Mouse (Mus musculus) lung, embryonic 16.5 days (tissue): ENCODE data around the gene Zfhx3. TPM values are rescaled to one million over a fixed set of nuclear protein-coding genes. Genes with fewer than 3 reads are reported as not detected.
A peak's percentile ranks its signal among the peaks of the same experiment; 100 is the strongest.

Experiments
- ATAC-seq: fragments of 200-750 bp; cut with Nextera tagmentation; 2 replicates; pipeline ENCODE4 v1.8.0; 2017; ENCODE audit warnings: low read depth, mild to moderate bottlenecking, moderate library complexity
- H3K27ac ChIP-seq: fragments of 300-500 bp; sonication (generic); 2 replicates; pipeline ENCODE4 v1.5.1; 2014; ENCODE audit warnings: mild to moderate bottlenecking, control low read depth, low read length
- H3K27me3 ChIP-seq: fragments of 300-500 bp; sonication (generic); 2 replicates; pipeline ENCODE4 v1.6.1; 2014; ENCODE audit warnings: low read depth, low read length, mixed read lengths; ENCODE audit not compliant: control insufficient read depth, insufficient read depth
- H3K36me3 ChIP-seq: fragments of 300-500 bp; sonication (generic); 2 replicates; pipeline ENCODE4 v1.6.1; 2014; ENCODE audit warnings: low read length; ENCODE audit not compliant: control insufficient read depth, insufficient read depth
- H3K4me1 ChIP-seq: fragments of 300-500 bp; sonication (generic); replicated peaks from 2 replicates; pipeline ENCODE4 v1.6.1; 2014; ENCODE audit warnings: low read length, mixed read lengths; ENCODE audit not compliant: control insufficient read depth, insufficient read depth
- H3K4me2 ChIP-seq: fragments of 300-500 bp; sonication (generic); 2 replicates; pipeline ENCODE4 v1.6.1; 2014; ENCODE audit warnings: low read depth, low read length, control low read depth
- H3K4me3 ChIP-seq: fragments of 300-500 bp; sonication (generic); 2 replicates; pipeline ENCODE4 v1.5.1; 2014; ENCODE audit warnings: mild to moderate bottlenecking, low read length, control low read depth
- H3K9ac ChIP-seq: fragments of 300-500 bp; sonication (generic); 2 replicates; pipeline ENCODE4 v1.6.1; 2014; ENCODE audit warnings: low read length, control low read depth
- H3K9me3 ChIP-seq: fragments of 300-500 bp; sonication (generic); 2 replicates; pipeline ENCODE4 v1.6.1; 2016; ENCODE audit warnings: low read length; ENCODE audit not compliant: control insufficient read depth
- WGBS: fragments of 180-500 bp; shearing (Covaris S2); extraction: QIAGEN DNeasy Blood & Tissue Kit; methylation state at CpG from one replicate; pipeline ENCODE4 v1.1.7; 2014; 5-methylcytosine and 5-hydroxymethylcytosine counted together
- polyA plus RNA-seq: library from polyadenylated mRNA; unstranded; fragments of >200 nt; fragmentation: Nextera tagmentation; extraction: Ambion mirVana; gene quantifications from 2 replicates; pipeline ENCODE4 v1.2.1, GENCODE M21; 2015

The Zfhx3 gene
- polyA plus RNA-seq, 1 experiment from 2014 or later = 12.7 TPM

- Histone ChIP-seq H3K27ac (peak overlapping the region; percentile 2; the same call in 1 of the 2 replicates), H3K9ac (peak overlapping the region; percentile 3; the same call in 1 of the 2 replicates), H3K9me3 (no peaks in the 10 kb centered on the region), H3K4me2 (peak overlapping the region; percentile 55), H3K27me3 (peaks cover 24% of the 10 kb centered on the region), H3K36me3 (no peaks in the 10 kb centered on the region), H3K4me1 (peaks cover 30% of the 10 kb centered on the region), H3K4me3 (peak overlapping the region; percentile 36)
- WGBS = 3% methylated on average over 21 of the region's 21 CpGs
- ATAC-seq = peak; percentile 44
Observed at GRCm38 (mm10) chr8:108691456-108692238, 749.2 kb downstream of the Zfhx3 start.

- ATAC-seq = peak; percentile 53; the same call in 1 of the 2 replicates
- Histone ChIP-seq H3K27me3 (peaks cover 24% of the 10 kb centered on the region), H3K4me2 (peak overlapping the region; percentile 55), H3K36me3 (no peaks in the 10 kb centered on the region), H3K9ac (0 out of 2 replicates have a peak overlapping the region, but pooled peaks have one; percentile 27), H3K27ac (peak overlapping the region; percentile 25), H3K9me3 (no peaks in the 10 kb centered on the region), H3K4me1 (peaks cover 32% of the 10 kb centered on the region), H3K4me3 (peak overlapping the region; percentile 36)
- WGBS = 8% methylated on average over 5 of the region's 5 CpGs
Observed at GRCm38 (mm10) chr8:108692239-108692627, 749.8 kb downstream of the Zfhx3 start.

GRCm38 (mm10) chr8:108692669-108693665 is 750.5 kb downstream of the Zfhx3 start:
- no peak overlapping the region for H3K4me3 ChIP-seq
- WGBS = 64% methylated on average over 6 of the region's 6 CpGs
- H3K4me1 ChIP-seq = peaks cover 38% of the 10 kb centered on the region
- H3K4me2 ChIP-seq = peak overlapping the region; percentile 55; the same call in 1 of the 2 replicates
- no peaks in the 10 kb centered on the region for H3K36me3 ChIP-seq
- ATAC-seq = no peak
- no peak overlapping the region for H3K9ac ChIP-seq
- H3K9me3 ChIP-seq = no peaks in the 10 kb centered on the region
- peaks cover 30% of the 10 kb centered on the region for H3K27me3 ChIP-seq
- H3K27ac ChIP-seq = peak overlapping the region; percentile 25; the same call in 1 of the 2 replicates

- Histone ChIP-seq H3K9me3 (no peaks in the 10 kb centered on the region), H3K4me2 (no peak overlapping the region), H3K9ac (no peak overlapping the region), H3K36me3 (no peaks in the 10 kb centered on the region), H3K27ac (no peak overlapping the region), H3K4me1 (peaks cover 41% of the 10 kb centered on the region), H3K27me3 (peaks cover 36% of the 10 kb centered on the region), H3K4me3 (no peak overlapping the region)
- ATAC-seq = no peak
- 68% methylated on average over 5 of the region's 5 CpGs for WGBS
Observed at GRCm38 (mm10) chr8:108693841-108694240, 751.4 kb downstream of the Zfhx3 start.

GRCm38 (mm10) chr8:108694516-108694915 is 752.1 kb downstream of the Zfhx3 start:
- no peaks in the 10 kb centered on the region for H3K36me3 ChIP-seq
- no peaks in the 10 kb centered on the region for H3K9me3 ChIP-seq
- H3K27me3 ChIP-seq = peaks cover 43% of the 10 kb centered on the region
- H3K4me1 ChIP-seq = peaks cover 47% of the 10 kb centered on the region
- no peak overlapping the region for H3K4me2 ChIP-seq
- no peak overlapping the region for H3K9ac ChIP-seq
- WGBS = 47% methylated on average over 6 of the region's 6 CpGs
- no peak overlapping the region for H3K4me3 ChIP-seq
- no peak for ATAC-seq
- no peak overlapping the region for H3K27ac ChIP-seq

GRCm38 (mm10) chr8:108695242-108695880 is 752.9 kb downstream of the Zfhx3 start:
- H3K4me3 ChIP-seq = peak overlapping the region; percentile 48
- H3K4me2 ChIP-seq = peak overlapping the region; percentile 77
- peak overlapping the region; percentile 56 for H3K9ac ChIP-seq
- peak overlapping the region; percentile 21; the same call in 1 of the 2 replicates for H3K27ac ChIP-seq
- peaks cover 45% of the 10 kb centered on the region for H3K27me3 ChIP-seq
- peaks cover 52% of the 10 kb centered on the region for H3K4me1 ChIP-seq
- no peak for ATAC-seq
- no peaks in the 10 kb centered on the region for H3K9me3 ChIP-seq
- WGBS = 13% methylated on average over 32 of the region's 32 CpGs
- H3K36me3 ChIP-seq = no peaks in the 10 kb centered on the region

GRCm38 (mm10) chr8:108695938-108696630 is 753.6 kb downstream of the Zfhx3 start:
- no peaks in the 10 kb centered on the region for H3K36me3 ChIP-seq
- peak overlapping the region; percentile 41; the same call in 1 of the 2 replicates for H3K27ac ChIP-seq
- peak overlapping the region; percentile 56 for H3K9ac ChIP-seq
- peak overlapping the region; percentile 77 for H3K4me2 ChIP-seq
- H3K4me1 ChIP-seq = peaks cover 48% of the 10 kb centered on the region
- peaks cover 45% of the 10 kb centered on the region for H3K27me3 ChIP-seq
- ATAC-seq = peak; percentile 49
- peak overlapping the region; percentile 48 for H3K4me3 ChIP-seq
- no peaks in the 10 kb centered on the region for H3K9me3 ChIP-seq
- under 1% methylated on average over 30 of the region's 31 CpGs for WGBS

GRCm38 (mm10) chr8:108696631-108697410 is 754.4 kb downstream of the Zfhx3 start:
- Histone ChIP-seq H3K27me3 (peaks cover 45% of the 10 kb centered on the region), H3K4me1 (peaks cover 42% of the 10 kb centered on the region), H3K9me3 (no peaks in the 10 kb centered on the region)

More at GRCm38 (mm10) chr8:108696631-108697410, 754.4 kb downstream of the Zfhx3 start:
- Histone ChIP-seq H3K36me3 (no peaks in the 10 kb centered on the region), H3K4me3 (peak overlapping the region; percentile 48), H3K27ac (no peak overlapping the region; the same call in 1 of the 2 replicates), H3K9ac (peak overlapping the region; percentile 56), H3K4me2 (peak overlapping the region; percentile 77)
- WGBS = 10% methylated on average over 27 of the region's 27 CpGs
- ATAC-seq = no peak
